Mouse (Mus musculus) right cerebral cortex, adult 18-20 months (tissue): Measurements from ENCODE around the gene Rps6kb1.
A peak's percentile ranks its signal among the peaks of the same experiment; 100 is the strongest.
"Not testable (repeated sequence)": the region's sequence is repeated elsewhere in the genome, so short reads cannot be mapped to it uniquely, and the experiment has no call there.

ENCODE experiments used
- DNase-seq: peaks from one replicate; pipeline ENCODE4 v3.0.0; 2022; ENCODE audit warnings: mixed read lengths

Rps6kb1 gene

GRCm38 (mm10) chr11:86539716-86540475, 4.7 kb downstream of the Rps6kb1 start:
- DNase-seq = no peak

- no peak for DNase-seq
Measured at GRCm38 (mm10) chr11:86538786-86539185, 5.8 kb downstream of the Rps6kb1 start.

DNA sequence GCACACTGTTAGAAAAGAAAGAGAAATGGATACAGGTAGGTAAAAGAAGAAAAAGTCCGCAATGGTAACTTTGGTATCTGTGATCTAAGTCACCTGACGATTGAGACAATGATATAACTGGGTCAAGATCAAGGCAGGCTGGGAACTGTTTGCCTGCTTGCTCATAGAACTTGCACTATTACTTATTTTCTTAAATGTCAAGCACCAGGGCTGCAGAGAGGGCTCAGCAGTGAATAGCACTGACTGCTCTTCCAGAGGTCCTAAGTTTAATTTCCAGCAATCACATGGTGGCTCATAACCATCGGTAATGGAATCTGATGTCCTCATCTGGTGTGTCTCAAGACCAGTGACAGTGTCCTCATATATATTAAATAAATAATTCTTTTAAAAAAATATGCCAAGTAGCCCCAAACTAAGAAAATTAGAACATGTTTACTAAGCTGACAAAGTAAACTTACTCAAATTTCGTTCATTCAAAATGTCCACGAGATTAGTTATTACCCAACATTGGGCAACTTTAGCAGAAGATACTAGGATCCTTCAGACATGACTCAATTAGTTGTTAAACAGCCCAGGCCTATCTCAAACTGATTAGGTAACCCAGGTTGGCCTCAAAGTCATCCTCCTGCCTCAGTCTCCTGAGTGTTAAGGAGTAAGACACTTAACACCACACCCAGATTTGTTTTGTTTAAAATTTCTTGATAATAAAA, 10.2 kb downstream of the Rps6kb1 start:
- no peak for DNase-seq

DNA sequence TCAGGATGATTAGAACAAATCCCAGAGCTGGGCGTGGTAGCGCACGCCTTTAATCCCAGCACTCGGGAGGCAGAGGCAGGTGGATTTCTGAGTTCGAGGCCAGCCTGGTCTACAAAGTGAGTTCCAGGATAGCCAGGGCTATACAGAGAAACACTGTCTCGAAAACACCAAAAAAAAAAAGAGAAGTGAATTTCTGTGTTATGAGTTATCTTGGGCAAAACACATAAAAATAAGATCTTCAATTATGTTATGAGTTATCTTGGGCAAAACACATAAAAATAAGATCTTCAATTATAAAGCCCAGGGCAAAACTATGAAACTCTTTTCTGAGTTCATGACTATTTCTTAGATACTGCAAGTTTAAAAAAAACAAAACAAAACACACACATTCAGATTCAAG, 11.3 kb downstream of the Rps6kb1 start:
- not testable (repeated sequence) for DNase-seq

GRCm38 (mm10) chr11:86532834-86533233, 11.8 kb downstream of the Rps6kb1 start:
- DNase-seq = no peak

- no peak for DNase-seq
Measured at GRCm38 (mm10) chr11:86527528-86527927, 17.1 kb downstream of the Rps6kb1 start.

- no peak for DNase-seq
Measured at GRCm38 (mm10) chr11:86519751-86520150, 24.9 kb downstream of the Rps6kb1 start.

GRCm38 (mm10) chr11:86517229-86517628, 27.4 kb downstream of the Rps6kb1 start:
- DNase-seq = no peak

- no peak for DNase-seq
Measured at GRCm38 (mm10) chr11:86516620-86517019, 28.0 kb downstream of the Rps6kb1 start.

DNA sequence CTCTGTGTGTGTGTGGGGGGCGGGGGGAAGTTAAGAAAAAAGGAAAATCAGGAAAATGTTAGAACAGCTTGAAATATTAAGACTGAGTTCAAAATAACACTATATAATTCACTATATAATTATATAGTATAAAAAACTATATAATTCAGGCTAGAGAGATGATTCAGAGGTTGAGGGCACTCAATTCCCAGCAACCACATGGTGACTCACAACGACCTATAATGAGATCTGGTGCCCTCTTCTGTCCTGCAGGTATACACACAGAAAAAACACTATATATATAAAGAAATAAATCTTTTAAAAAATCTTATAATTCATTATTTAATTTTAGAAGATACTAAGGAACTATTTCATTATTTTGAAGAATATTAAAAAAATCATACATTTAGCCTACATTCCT, 36.6 kb downstream of the Rps6kb1 start:
- DNase-seq = no peak

DNA sequence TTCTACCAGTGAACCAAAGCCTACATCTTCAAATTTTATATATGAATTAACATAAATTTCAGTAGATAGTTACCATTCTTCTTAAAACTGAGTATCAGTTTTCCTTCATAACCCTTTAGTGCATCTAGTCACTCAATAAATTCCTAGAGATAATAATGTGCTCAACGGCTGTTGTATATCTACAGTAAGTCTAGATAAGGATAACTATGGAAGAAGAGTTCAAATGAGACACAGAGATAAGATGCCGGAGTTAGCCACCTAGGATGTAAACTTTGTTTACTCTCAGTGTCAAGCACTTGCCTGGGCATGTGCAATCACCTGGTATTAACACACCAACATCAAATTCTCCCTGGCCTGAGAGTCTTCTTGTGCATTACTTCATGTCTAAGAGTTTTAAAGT, 37.3 kb downstream of the Rps6kb1 start:
- DNase-seq = no peak

GRCm38 (mm10) chr11:86503121-86503520, 41.5 kb downstream of the Rps6kb1 start:
- DNase-seq = no peak

DNA sequence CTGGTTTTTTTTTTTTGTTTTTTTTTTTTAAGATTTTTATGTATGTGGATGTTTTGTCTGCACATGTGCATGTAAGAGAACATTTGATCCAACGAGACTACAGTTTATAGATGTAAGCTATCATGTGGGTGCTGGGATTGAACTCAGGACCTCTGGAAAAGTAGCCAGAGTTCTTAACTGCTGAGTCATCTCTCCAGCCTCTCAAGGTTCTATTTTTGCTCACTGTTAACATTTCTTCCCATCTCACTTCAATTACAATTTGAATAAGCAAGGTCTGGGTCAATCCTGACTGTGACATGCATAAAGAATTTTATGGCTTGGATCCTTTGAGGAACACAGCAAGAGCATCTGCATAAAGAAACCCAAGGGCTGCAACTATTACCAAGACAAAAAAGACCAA, 43.8 kb downstream of the Rps6kb1 start:
- DNase-seq = no peak

GRCm38 (mm10) chr11:86497908-86498307, 46.7 kb downstream of the Rps6kb1 start:
- DNase-seq = no peak

GRCm38 (mm10) chr11:86497356-86497755, 47.2 kb downstream of the Rps6kb1 start:
- DNase-seq = no peak

DNA sequence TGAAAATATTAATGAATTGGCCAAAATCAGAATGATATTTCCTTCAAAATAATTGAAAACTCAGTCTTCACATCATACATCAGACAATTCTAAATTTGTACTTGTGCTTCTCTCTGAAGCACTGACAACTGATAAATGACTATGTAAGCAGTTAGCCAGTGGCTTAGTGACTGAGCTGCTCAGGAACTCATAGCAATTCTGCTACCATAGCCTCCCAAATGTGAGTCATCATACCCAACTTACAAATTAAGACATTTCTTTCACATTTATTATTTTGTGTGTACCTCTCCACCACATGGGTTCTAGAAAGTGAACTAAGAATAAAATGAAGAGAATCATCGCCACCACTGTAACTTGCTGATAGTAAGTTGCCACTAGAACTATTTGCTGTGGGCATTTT, 53.8 kb downstream of the Rps6kb1 start:
- DNase-seq = no peak

DNA sequence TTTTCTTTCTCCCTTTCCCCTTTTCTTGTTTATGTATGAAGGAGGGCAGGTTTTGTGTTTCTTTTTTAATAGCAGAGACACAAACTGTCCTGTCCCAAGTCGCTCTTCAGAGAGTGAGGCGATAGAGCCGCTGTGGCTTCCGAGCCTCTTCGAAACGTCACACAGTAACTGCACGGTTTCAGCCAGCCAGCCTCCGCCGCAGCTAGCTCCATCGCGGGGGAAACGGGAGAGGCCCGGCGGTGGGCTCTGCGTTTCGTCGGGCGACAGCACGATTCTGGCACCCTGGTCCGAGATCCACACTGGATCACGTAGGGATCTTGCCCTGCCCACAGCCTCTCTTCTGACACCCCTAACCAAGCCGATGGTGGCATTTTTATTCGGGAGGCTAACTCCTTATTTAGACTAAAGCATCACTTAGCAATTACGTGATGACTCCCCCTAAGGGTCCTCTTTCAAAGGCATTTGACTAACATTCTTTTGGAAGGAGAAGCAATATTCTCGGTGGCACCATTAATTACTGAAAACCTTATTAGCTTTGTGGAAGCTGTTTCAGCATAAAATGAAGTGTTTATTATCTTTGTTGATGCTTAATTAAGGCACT, 59.6 kb downstream of the Rps6kb1 start:
- DNase-seq = peak; percentile 46

DNA sequence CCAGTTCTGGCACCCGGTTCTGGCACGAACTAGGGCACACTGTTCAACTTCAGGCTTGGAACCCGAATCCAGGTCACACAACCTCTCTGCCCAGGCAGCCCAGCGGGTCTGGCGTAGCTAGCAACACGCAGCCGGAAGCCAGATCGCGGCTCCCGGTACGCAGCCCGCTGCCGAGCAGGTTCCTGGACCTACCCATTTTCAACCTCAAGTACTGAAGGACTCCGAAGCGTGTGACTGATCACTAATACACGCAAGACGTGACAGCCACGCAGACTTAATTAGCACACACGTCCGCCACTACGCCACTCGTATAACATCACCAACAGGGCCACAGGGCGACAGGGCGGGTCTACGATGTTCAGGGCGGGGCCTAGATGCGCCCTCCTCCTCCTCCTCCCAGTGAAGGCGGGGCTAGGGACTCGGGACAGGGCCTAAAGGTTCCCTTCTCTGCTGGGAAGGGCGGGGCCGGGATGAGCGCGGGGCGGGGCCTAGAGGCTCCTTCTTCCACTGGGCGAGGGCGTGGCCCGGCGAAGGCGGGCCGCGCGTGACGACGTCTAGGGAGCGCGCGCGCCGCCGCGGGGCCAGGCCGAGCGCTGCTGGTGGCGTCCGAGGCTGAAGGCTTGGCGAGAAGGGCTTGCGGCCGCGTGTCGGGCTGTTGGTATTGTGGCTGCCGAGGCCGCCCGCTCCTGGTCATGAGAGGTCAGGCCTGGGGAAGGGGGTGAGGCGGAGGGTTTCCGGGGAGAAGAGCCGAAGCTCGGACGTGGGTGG, 60.3 kb downstream of the Rps6kb1 start, which contains the start of gene Rnft1:
TSS of gene Rnft1 (plus strand) at position 557 of the 768 bp plus-strand sequence.
- DNase-seq = peak; percentile 98

- no peak for DNase-seq
Measured at GRCm38 (mm10) chr11:86473576-86473975, 71.0 kb downstream of the Rps6kb1 start.

GRCm38 (mm10) chr11:86472771-86473171, 71.8 kb downstream of the Rps6kb1 start:
- peak; percentile 65 for DNase-seq

DNA sequence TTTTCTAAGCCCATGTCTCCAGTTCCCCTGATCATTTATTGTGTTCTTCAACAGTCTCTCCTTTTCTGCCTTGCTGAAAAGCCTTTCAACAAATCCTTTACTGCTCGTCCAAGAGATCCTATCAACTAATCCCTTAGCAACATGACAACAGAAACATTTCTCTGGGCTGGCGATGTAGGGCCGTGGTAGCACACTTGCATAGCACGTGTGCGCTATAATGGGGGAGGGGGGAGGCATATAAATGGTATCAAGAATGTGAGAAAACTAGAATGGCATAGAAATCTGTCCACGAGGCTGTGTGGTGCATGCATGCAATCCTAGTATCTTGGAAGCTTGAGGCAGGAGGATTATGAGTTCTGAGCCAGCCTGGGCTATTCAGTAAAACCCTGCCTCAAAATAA, 72.8 kb downstream of the Rps6kb1 start:
- DNase-seq = no peak

- DNase-seq = no peak
Measured at GRCm38 (mm10) chr11:86468971-86469370, 75.6 kb downstream of the Rps6kb1 start.

DNA sequence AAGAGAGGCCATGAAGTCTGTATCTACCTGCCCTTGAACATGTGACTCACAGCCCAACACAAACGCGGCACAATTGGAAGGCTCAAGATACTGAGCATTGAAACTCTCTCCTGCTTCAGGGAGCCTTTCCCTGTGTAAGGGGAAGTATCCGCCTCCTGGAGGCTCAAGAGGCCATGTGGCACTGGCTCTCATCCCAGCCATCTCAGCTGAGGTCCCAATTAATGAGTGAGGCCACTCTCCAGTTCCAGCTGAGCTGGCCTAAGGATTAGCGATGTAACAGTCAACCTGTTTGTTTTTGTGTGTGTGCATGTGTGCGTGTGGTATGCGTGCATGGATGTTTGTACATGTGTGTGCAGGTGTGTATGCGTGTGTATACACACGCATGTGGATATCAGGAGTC, 76.3 kb downstream of the Rps6kb1 start:
- DNase-seq = no peak
